Mouse (Mus musculus) c-Kit-negative CD71-positive TER-119-positive erythroid progenitor cells, embryonic 14.5 days (primary cell): Measurements from ENCODE around the gene Olfr417.
"Not testable (repeated sequence)": the region's sequence is repeated elsewhere in the genome, so short reads cannot be mapped to it uniquely, and the experiment has no call there.

ENCODE experiments used
- DNase-seq: peaks from one replicate; pipeline ENCODE4 v3.0.0-alpha.2; 2013; ENCODE audit warnings: low read depth, low spot score

Gene Olfr417

GRCm38 (mm10) chr1:174364882-174365451 is at the start of gene Olfr417:
Gene Olfr417 (plus strand): TSS chr1:174365122.
- DNase-seq: no peak

GRCm38 (mm10) chr1:174317308-174317707 is 47.6 kb upstream of the Olfr417 start:
- DNase-seq: no peak

GRCm38 (mm10) chr1:174330218-174330617 is 34.7 kb upstream of the Olfr417 start, which contains the start of gene Mptx1:
Gene Mptx1 (plus strand): TSS chr1:174330518.
- no peak for DNase-seq

GRCm38 (mm10) chr1:174353636-174354035 is 11.3 kb upstream of the Olfr417 start:
- not testable (repeated sequence) for DNase-seq

DNA sequence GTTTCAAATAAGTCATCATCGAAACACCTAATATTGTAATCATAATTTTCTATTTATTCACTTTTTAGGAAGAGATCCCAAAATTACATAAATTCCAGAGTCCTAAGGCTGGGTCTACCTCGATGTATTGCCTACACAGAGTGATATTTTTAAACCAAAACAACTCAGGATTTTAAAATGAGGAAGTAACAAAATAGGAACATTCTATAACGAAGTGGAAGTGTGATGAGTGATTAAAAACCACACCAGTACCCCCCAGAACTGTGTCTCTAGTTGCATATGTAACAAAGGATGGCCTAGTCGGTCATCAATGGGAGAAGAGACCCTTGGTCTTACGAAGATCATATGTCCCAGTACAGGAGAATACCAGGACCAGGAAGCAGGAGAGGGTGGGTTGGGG is 10.3 kb upstream of the Olfr417 start:
- DNase-seq: no peak

DNA sequence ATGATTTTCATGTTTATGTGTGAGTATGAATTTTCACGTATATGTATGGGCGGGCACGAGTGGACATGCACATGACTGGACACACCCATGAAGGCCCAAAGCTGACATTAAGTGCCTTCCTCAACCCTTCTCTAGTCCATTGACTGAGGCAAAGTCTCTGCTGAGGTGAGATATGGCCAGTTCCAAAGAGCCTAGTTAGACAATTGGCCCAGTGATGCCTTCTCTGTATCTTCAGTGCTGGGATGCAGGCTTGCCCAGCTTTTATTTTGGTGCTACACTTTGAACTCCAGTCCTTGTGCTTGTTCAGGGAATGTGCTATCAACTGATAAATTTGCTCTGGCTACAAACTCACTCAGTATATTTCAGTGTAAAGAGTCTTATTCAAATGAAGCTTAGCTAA is 8.9 kb downstream of the Olfr417 start:
- no peak for DNase-seq

DNA sequence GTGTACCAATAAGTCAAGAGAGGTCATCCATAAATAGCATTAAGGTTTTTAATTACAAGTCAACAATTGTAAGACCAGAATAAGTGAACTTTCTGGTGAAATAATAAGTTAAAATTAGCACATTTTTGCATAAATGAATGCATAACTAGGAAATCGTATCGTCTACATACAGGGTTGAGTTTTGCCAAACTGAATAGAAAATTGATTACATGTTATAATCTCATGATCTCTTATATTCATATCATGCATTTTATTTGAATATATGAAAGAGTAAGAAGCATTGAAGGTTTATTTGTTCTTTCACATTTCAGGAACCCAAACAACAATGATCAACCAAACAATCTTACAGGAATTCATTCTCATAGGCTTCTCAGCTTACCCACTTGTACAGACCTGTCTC is 25.8 kb downstream of the Olfr417 start, which contains the start of gene Olfr248:
Olfr248 (plus strand) TSS at position 301 of the 400 bp plus-strand sequence.
- DNase-seq: no peak

GRCm38 (mm10) chr1:174422959-174423358 is 58.0 kb downstream of the Olfr417 start:
- no peak for DNase-seq

GRCm38 (mm10) chr1:174423764-174424163 is 58.8 kb downstream of the Olfr417 start, which contains the start of gene Olfr414:
Gene Olfr414 (plus strand): TSS chr1:174424064.
- no peak for DNase-seq
